Comparison of ENCODE assay signal across 13 mouse cellular contexts in the genomic region with DNA sequence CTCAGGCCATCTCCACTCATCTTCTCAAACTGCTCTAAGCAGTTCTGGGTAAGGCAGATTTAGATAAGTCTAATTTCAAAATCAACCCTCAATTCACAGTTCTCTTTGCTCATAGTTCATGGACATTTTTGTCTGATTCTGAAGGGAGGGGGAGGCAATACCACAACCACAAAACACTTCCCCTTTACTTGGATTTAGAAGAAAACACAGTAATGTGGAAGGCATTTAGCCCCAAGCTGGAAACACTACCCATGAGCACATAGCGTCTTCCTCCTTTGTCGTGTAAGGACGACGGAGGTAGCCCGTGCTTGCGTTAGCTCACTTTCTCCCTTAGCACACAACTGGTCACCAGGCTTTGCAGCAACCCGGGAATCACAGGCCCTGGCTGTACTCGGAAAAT.
"Had no signal": no experiment of that assay in that cellular context is flagged by ENCODE, and none has a peak within 500 bp of the region (broad histone marks: within the 10 kb centered on the region; RNA-seq: fewer than 3 reads in every experiment).

No protein-coding gene starts in this region.

- H3K4me2 ChIP-seq: liver, embryonic 11.5 days; midbrain, embryonic 11.5 days; midbrain, embryonic 15.5 days; neural tube, embryonic 13.5 days had no signal

- H3K36me3 ChIP-seq: midbrain, embryonic 15.5 days; neural tube, embryonic 13.5 days had no signal

- ATAC-seq: midbrain, embryonic 15.5 days had no signal

- H3K27ac ChIP-seq: layer of hippocampus, adult 2 months; limb, embryonic 10.5 days; midbrain, embryonic 15.5 days; neural tube, embryonic 13.5 days; stomach, postnatal 0 days had no signal

- H3K27me3 ChIP-seq: midbrain, embryonic 15.5 days; neural tube, embryonic 13.5 days had no signal

- H3K4me3 ChIP-seq: layer of hippocampus, adult 2 months; limb, embryonic 10.5 days; midbrain, embryonic 15.5 days; neural tube, embryonic 13.5 days had no signal

- H3K9ac ChIP-seq: midbrain, embryonic 15.5 days; neural tube, embryonic 13.5 days had no signal

- H3K9me3 ChIP-seq: limb, embryonic 10.5 days; midbrain, embryonic 15.5 days; neural tube, embryonic 13.5 days had no signal

- DNase-seq: kidney, adult 11 months; kidney, adult 9 months; kidney, postnatal 10 days; kidney, postnatal 4 days; right cerebral cortex, postnatal 25 days; thymus, postnatal 4 days had no signal
